Mouse (Mus musculus) ES-E14 (cell line): Measurements from ENCODE around the gene Slc23a3.

Source experiments
- HCFC1 ChIP-seq: IDR thresholded peaks from 2 replicates; pipeline ENCODE4 v1.6.1; 2012; ENCODE audit warnings: low read length, inconsistent platforms, borderline replicate concordance; ENCODE audit not compliant: insufficient read depth
- MAFK ChIP-seq: IDR thresholded peaks from 2 replicates; pipeline ENCODE4 v1.6.1; 2014; ENCODE audit warnings: mild to moderate bottlenecking, low read depth, low read length, inconsistent platforms; ENCODE audit not compliant: insufficient read depth
- ZC3H11A ChIP-seq: IDR thresholded peaks from 2 replicates; pipeline ENCODE4 v1.6.1; 2012; ENCODE audit warnings: low read depth, mild to moderate bottlenecking, inconsistent platforms, low read length, borderline replicate concordance

- TF ChIP-seq HCFC1 (peak; percentile 51; the same call in 1 of the 2 replicates), ZC3H11A (0 out of 2 replicates have a peak, but pooled peaks have one; percentile 1), MAFK (no peak)
Observed at GRCm38 (mm10) chr1:75124346-75125321, 9.1 kb downstream of the Slc23a3 start, which contains the start of gene Nhej1.
